Mouse (Mus musculus) limb, embryonic 12.5 days (tissue): ENCODE measurements around the gene Odf3l2. TPM values are rescaled to one million over a fixed set of nuclear protein-coding genes. Genes with fewer than 3 reads are reported as not detected.

Source experiments
- ATAC-seq: fragments of 200-750 bp; cut with Nextera tagmentation; 2 replicates; pipeline ENCODE4 v1.8.0; 2017; ENCODE audit warnings: low read depth, moderate TSS enrichment; ENCODE audit not compliant: insufficient number of reproducible peaks, insufficient read depth, low FRiP score, low TSS enrichment
- H3K27ac ChIP-seq: fragments of 300-500 bp; sonication (generic); 2 replicates; pipeline ENCODE4 v1.5.1; 2016; ENCODE audit warnings: mild to moderate bottlenecking, moderate library complexity
- H3K27me3 ChIP-seq: fragments of 300-500 bp; sonication (generic); 2 replicates; pipeline ENCODE4 v1.6.1; 2016; ENCODE audit warnings: mild to moderate bottlenecking, moderate library complexity
- H3K36me3 ChIP-seq: fragments of 300-500 bp; sonication (generic); 2 replicates; pipeline ENCODE4 v1.6.1; 2016; ENCODE audit warnings: mild to moderate bottlenecking, moderate library complexity
- H3K4me1 ChIP-seq: fragments of 300-500 bp; sonication (generic); replicated peaks from 2 replicates; pipeline ENCODE4 v1.6.1; 2016
- H3K4me2 ChIP-seq: fragments of 300-500 bp; sonication (generic); 2 replicates; pipeline ENCODE4 v1.6.1; 2016; ENCODE audit warnings: mild to moderate bottlenecking, moderate library complexity
- H3K4me3 ChIP-seq: fragments of 300-500 bp; sonication (generic); replicated peaks from 2 replicates; pipeline ENCODE4 v1.5.1; 2016; ENCODE audit warnings: mild to moderate bottlenecking
- H3K9ac ChIP-seq: fragments of 300-500 bp; sonication (generic); replicated peaks from 2 replicates; pipeline ENCODE4 v1.6.1; 2016; ENCODE audit warnings: mild to moderate bottlenecking, moderate library complexity
- H3K9me3 ChIP-seq: fragments of 300-500 bp; sonication (generic); 2 replicates; pipeline ENCODE4 v1.6.1; 2016; ENCODE audit warnings: mild to moderate bottlenecking, moderate library complexity
- WGBS: fragments of 180-500 bp; shearing (Covaris S2); methylation state at CpG from one replicate; pipeline ENCODE4 v1.1.7; 2016; 5-methylcytosine and 5-hydroxymethylcytosine counted together
- polyA plus RNA-seq: library from polyadenylated mRNA; unstranded; fragments of >200 nt; fragmentation: Nextera tagmentation; extraction: Ambion mirVana; gene quantifications from 2 replicates; pipeline ENCODE4 v1.2.1, GENCODE M21; 2016

Odf3l2 gene
- not detected in 2 replicates for polyA plus RNA-seq

DNA sequence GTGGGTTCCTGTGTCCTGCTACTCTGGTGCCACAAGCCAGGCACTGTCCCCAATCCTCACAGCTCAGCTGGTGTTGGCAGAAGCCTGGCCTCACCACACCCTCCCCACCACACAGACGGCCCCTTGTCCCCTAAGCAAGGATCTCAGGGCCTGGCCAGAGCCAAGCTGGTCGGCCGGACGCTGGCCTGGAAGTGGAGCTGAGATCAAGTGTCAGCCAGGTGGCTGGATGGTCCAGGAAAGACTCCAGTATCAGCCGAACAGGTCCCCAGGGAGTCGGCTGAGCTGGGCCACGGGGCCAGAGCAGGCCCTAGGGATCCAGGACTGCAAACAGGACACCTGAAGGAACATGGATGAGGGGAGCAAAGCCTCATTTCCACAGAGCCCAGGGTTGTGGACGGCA, at the start of gene Odf3l2:
TSS of gene Odf3l2 (minus strand) at position 28 of the 400 bp plus-strand sequence.
- no peak within 1 kb of the TSS for H3K4me2 ChIP-seq
- peaks cover 2% of the 10 kb centered on the region; the same call in 1 of the 2 replicates for H3K27me3 ChIP-seq
- H3K4me3 ChIP-seq: no peak within 1 kb of the TSS
- no peak for ATAC-seq
- 66% methylated on average over 8 of the region's 8 CpGs for WGBS
- no peaks in the 10 kb centered on the region; the same call in 1 of the 2 replicates for H3K4me1 ChIP-seq
- H3K27ac ChIP-seq: no peak within 1 kb of the TSS
- H3K9ac ChIP-seq: no peak within 1 kb of the TSS
- no peaks in the 10 kb centered on the region for H3K9me3 ChIP-seq
- H3K36me3 ChIP-seq: no peaks in the 10 kb centered on the region

DNA sequence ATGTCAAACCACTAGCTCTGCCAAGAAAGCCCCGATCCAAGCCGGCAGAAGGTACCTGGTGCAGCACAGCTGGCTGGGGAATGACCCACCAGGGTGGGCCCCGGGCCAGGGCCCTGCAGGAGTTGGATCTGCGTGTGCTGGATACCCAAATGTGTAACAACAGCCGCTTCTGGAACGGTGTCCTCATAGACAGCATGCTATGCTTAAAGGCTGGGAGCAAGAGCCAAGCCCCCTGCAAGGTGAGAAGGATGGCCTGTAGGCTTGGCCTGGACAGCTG, 48.8 kb upstream of the Odf3l2 start:
- Histone ChIP-seq H3K4me1 (peaks cover 18% of the 10 kb centered on the region), H3K9me3 (0 out of 2 replicates have a peak, but pooled peaks cover 7% of the 10 kb centered on the region), H3K36me3 (peaks cover 5% of the 10 kb centered on the region), H3K27me3 (no peaks in the 10 kb centered on the region), H3K9ac (no peak overlapping the region), H3K4me3 (no peak overlapping the region), H3K27ac (no peak overlapping the region), H3K4me2 (no peak overlapping the region)
- WGBS: 84% methylated on average over 6 of the region's 6 CpGs
- no peak for ATAC-seq

DNA sequence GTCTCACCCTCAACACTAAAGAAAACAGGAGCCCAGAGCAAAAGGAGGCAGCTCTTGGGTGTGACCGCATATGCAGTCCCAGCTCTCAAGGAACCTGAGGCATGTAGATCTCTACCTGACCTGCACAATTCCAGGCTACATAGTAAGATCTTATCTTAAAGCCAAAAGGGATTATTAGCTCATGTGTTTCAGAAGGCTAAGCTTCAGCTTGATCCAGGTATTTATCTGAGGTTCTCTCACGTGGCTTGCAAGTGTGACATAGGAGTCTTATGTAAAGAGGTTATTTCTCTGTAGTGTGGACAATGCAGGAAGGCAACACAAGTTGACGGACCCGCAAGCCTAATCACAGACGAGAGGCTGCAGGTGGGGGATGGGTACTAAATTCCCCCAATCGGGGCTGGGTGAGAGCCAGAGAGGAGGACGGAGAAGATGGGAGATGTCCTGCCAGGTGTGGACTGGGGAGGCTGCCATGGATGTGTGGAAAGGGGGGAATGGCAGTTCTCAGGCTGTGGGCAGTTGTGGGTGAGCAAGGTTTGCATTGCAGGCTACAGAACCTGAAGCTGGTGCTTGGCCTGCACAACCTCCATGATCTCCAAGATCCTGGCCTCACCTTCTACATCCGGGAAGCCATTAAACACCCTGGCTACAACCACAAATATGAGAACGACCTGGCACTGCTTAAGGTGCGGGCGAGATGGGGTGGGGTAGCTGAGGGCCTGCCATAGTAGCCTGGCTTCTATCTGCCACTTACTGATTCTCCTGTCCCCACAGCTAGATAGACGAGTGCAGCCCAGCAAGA, 48.2 kb upstream of the Odf3l2 start:
- Histone ChIP-seq H3K36me3 (peaks cover 11% of the 10 kb centered on the region), H3K27me3 (no peaks in the 10 kb centered on the region), H3K4me1 (peaks cover 18% of the 10 kb centered on the region), H3K27ac (no peak overlapping the region), H3K9me3 (0 out of 2 replicates have a peak, but pooled peaks cover 7% of the 10 kb centered on the region), H3K4me3 (no peak overlapping the region), H3K4me2 (no peak overlapping the region), H3K9ac (no peak overlapping the region)
- no peak for ATAC-seq
- WGBS: 75% methylated on average over 12 of the region's 12 CpGs

DNA sequence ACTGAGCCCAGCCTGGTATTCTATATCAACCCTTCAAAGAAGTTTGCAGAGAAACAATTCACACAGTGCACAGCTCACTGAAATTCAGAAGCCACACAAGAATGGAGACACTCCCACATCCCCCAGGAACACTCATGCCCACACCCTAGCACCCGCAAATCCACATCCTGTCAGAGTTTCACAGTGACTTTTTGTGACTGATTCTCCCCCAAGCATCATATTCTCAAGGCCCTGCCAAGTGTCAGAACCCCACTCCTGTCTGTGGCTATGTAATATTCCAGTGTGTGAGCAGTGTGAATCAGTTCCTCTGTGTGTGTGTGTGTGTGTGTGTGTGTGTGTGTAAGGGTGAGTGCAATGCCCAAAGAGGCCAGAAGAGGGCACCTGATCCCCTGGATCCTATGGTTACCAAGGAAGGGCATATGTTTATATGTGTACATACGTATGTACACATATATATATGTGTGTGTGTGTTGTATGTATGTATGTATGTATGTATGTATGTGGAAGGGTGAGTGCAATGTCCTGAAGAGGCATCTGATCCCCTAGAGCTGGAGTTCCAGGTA, 46.5 kb upstream of the Odf3l2 start:
- no peak overlapping the region for H3K4me3 ChIP-seq
- peaks cover 28% of the 10 kb centered on the region for H3K36me3 ChIP-seq
- no peak for ATAC-seq
- no peak overlapping the region for H3K4me2 ChIP-seq
- no peaks in the 10 kb centered on the region for H3K27me3 ChIP-seq
- H3K4me1 ChIP-seq: peaks cover 18% of the 10 kb centered on the region
- 96% methylated on average over 2 of the region's 2 CpGs for WGBS
- H3K9ac ChIP-seq: no peak overlapping the region
- H3K27ac ChIP-seq: no peak overlapping the region
- H3K9me3 ChIP-seq: 0 out of 2 replicates have a peak, but pooled peaks cover 7% of the 10 kb centered on the region

DNA sequence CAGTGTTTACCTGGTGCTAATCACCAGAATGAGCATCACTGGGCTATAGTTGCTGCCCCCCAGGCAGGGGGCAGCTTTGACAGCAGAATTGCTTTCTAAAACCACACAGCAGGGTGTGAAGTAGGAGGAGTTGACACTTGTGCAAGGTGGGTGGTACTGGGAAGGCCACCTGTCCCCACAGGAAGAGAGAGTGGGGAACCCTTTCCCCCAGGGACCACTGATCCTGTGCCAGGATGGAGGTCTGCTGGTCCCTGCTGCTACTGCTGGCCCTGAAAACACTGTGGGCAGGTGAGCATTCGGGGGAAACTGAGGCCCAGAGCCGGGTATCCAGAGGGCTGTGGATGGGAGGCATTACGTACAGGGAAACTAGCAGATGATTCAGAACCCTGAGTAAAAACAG, 43.6 kb upstream of the Odf3l2 start:
- peaks cover 57% of the 10 kb centered on the region for H3K36me3 ChIP-seq
- no peak for ATAC-seq
- WGBS: 97% methylated on average over 3 of the region's 3 CpGs

DNA sequence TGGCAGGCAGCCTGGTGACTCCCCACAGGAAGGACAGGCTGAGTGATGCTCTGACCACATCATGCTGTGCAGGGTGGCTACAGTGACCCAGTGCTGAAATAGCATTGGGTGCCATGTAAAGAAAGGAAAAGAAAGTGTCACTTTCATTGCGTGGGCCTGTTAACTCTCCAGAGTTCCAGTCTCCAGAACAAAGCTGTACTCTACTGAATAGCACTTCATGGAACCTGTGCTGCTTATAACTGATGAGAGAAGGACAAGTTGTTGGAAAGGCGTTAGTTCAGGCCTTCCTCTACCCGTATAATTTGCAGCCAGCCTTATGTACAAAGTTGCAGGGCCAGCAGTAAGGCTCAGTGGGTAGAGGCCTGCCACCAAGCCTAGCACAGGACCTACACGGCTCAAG, 43.2 kb upstream of the Odf3l2 start, which contains the start of gene Gzmm:
TSS of gene Gzmm (plus strand) at position 301 of the 400 bp plus-strand sequence.
- WGBS: 80% methylated on average over 4 of the region's 4 CpGs
- ATAC-seq: no peak
- H3K9ac ChIP-seq: no peak within 1 kb of the TSS
- peaks cover 59% of the 10 kb centered on the region for H3K36me3 ChIP-seq
- H3K4me1 ChIP-seq: peaks cover 4% of the 10 kb centered on the region
- 0 out of 2 replicates have a peak, but pooled peaks cover 7% of the 10 kb centered on the region for H3K9me3 ChIP-seq
- H3K27me3 ChIP-seq: no peaks in the 10 kb centered on the region
- H3K27ac ChIP-seq: no peak within 1 kb of the TSS
- no peak within 1 kb of the TSS for H3K4me2 ChIP-seq
- no peak within 1 kb of the TSS for H3K4me3 ChIP-seq

More for the DNA sequence above, 43.6 kb upstream of the Odf3l2 start:
- 0 out of 2 replicates have a peak, but pooled peaks cover 7% of the 10 kb centered on the region for H3K9me3 ChIP-seq
- no peak overlapping the region for H3K4me3 ChIP-seq
- H3K27ac ChIP-seq: no peak overlapping the region
- no peaks in the 10 kb centered on the region for H3K27me3 ChIP-seq
- no peak overlapping the region for H3K9ac ChIP-seq
- no peak overlapping the region for H3K4me2 ChIP-seq
- no peaks in the 10 kb centered on the region; the same call in 1 of the 2 replicates for H3K4me1 ChIP-seq

DNA sequence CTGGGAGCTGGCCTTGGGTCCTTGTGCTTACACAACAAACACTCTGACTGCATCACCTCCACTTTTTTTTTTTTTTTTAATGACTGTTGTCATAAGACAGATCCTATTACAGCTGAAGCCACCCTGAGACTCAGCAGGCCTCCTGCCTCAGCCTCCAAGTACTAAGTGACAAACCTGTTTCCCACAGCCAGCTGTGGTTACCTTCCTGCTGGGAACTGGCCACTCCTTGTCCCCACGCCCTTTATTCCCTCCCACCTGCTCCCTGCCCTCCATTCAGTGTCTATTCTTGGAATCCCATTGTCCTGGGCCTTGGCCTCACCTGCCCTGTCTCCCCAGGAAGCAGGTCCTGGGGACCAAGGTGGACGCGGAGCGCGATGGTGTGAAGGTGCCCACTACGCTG, 42.0 kb upstream of the Odf3l2 start:
- H3K9ac ChIP-seq: no peak overlapping the region
- ATAC-seq: no peak
- H3K27ac ChIP-seq: no peak overlapping the region
- H3K4me3 ChIP-seq: no peak overlapping the region
- H3K36me3 ChIP-seq: peaks cover 59% of the 10 kb centered on the region
- peaks cover 13% of the 10 kb centered on the region for H3K4me1 ChIP-seq
- H3K27me3 ChIP-seq: no peaks in the 10 kb centered on the region
- 98% methylated on average over 6 of the region's 6 CpGs for WGBS
- H3K9me3 ChIP-seq: 0 out of 2 replicates have a peak, but pooled peaks cover 7% of the 10 kb centered on the region
- no peak overlapping the region for H3K4me2 ChIP-seq

DNA sequence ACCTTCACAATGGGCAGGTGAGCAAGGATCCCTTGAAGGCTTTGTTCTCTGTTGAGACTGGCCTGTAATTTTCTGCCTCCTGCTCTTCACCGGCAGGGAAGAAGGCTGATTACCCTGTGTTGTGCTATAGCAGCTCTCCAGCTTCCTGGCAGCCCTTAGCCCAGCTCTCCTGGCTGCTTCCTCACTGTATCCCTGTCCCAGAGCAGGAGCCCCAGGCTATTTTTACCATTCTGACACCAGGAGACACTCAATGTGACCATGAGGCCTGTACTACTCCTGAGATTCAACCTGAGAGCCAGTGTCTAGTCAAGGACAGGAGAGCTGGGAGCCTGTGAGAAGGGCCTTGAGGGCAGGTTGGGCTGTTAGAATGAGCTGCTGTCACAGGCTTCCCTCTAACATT, 41.2 kb upstream of the Odf3l2 start:
- 0 out of 2 replicates have a peak, but pooled peaks cover under 1% of the 10 kb centered on the region for H3K9me3 ChIP-seq
- no peak overlapping the region for H3K4me2 ChIP-seq
- no peak overlapping the region for H3K4me3 ChIP-seq
- no peak for ATAC-seq
- no peak overlapping the region for H3K9ac ChIP-seq
- H3K4me1 ChIP-seq: peaks cover 13% of the 10 kb centered on the region
- H3K36me3 ChIP-seq: peaks cover 59% of the 10 kb centered on the region
- H3K27ac ChIP-seq: no peak overlapping the region
- 95% methylated on average over 1 of the region's 1 CpGs for WGBS
- H3K27me3 ChIP-seq: no peaks in the 10 kb centered on the region

DNA sequence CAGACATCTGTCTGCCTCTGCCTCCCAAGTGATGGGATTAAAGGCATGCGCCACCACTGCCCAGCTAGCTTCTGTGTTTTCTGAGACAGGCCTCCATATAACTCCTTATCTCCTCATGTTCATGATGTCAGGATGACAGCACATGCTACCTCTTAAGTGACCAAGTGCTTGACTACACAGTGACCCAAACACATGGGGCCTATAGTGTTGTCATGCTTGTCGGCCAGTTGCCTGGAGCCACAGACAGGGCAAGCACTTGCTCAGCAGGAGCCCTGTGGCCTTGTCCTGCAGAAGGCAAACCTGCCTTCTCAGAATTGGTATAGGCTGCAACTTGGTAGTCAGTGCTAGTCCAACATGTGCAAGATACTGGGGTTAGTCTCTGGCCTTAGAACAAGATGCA, 40.7 kb upstream of the Odf3l2 start:
- Histone ChIP-seq H3K9ac (no peak overlapping the region), H3K27me3 (no peaks in the 10 kb centered on the region), H3K36me3 (peaks cover 59% of the 10 kb centered on the region), H3K4me2 (no peak overlapping the region), H3K9me3 (no peaks in the 10 kb centered on the region), H3K4me3 (no peak overlapping the region), H3K27ac (no peak overlapping the region), H3K4me1 (peaks cover 14% of the 10 kb centered on the region)
- no peak for ATAC-seq
- 85% methylated on average over 2 of the region's 2 CpGs for WGBS

DNA sequence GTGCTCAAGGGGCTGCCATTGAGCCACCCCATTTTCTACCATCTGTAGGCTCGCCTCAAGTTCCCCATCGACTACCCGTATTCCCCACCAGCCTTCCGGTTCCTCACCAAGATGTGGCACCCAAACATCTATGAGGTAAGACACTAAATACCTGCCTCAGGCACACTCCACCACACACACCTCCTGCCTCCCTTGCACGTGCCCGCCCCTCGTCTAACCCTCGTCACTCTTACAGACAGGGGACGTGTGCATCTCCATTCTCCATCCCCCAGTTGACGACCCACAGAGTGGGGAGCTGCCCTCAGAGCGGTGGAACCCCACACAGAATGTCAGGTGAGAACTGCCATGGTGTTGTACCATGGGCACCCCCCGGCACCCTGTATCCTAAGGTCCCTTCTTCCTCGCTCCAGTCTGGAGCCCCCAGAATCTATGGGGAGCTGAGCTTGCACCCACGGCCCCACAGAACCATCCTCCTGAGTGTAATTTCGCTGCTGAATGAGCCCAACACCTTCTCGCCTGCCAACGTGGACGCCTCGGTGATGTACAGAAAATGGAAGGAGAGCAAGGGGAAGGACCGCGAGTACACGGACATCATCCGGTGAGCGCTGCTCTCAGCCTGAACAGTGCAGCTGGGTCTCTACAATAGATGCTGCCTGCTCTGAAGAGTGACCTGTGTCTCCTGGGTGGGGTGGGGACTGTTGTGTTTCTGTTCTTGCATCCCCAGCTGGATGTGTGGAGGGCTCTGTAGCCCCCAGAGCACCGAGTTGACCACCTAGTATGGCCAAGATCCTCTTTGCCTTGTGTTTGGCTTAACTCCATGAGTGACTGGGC, 39.4 kb upstream of the Odf3l2 start:
- H3K27ac ChIP-seq: no peak overlapping the region
- H3K36me3 ChIP-seq: peaks cover 59% of the 10 kb centered on the region
- H3K4me1 ChIP-seq: peaks cover 20% of the 10 kb centered on the region
- H3K4me3 ChIP-seq: no peak overlapping the region
- WGBS: 94% methylated on average over 25 of the region's 25 CpGs
- no peaks in the 10 kb centered on the region for H3K9me3 ChIP-seq
- ATAC-seq: no peak
- no peaks in the 10 kb centered on the region for H3K27me3 ChIP-seq
- no peak overlapping the region for H3K9ac ChIP-seq
- H3K4me2 ChIP-seq: no peak overlapping the region
